Mouse (Mus musculus) G1E (cell line): Measurements from ENCODE around the gene Cdc14b.

Experiments used
- CTCF ChIP-seq: IDR thresholded peaks from 2 replicates; pipeline ENCODE4 v1.5.1; 2012; ENCODE audit warnings: low read depth, low read length, inconsistent platforms, mixed read lengths
- GATA1 ChIP-seq: IDR thresholded peaks from 2 replicates; pipeline ENCODE4 v1.6.1; 2012; ENCODE audit warnings: borderline replicate concordance, low read length, inconsistent platforms, mixed read lengths
- POLR2AphosphoS5 ChIP-seq: IDR thresholded peaks from 2 replicates; pipeline ENCODE4 v1.6.1; 2012; ENCODE audit warnings: low read depth, low read length, inconsistent platforms; ENCODE audit not compliant: insufficient replicate concordance
- TAL1 ChIP-seq: conservative IDR thresholded peaks from 2 replicates; pipeline ENCODE4 v1.6.1; 2012; ENCODE audit warnings: low read depth, low read length, inconsistent platforms, mixed read lengths

- TF ChIP-seq CTCF = no peak
- TF ChIP-seq GATA1 = no peak
- TF ChIP-seq TAL1 = no peak
- no peak for TF ChIP-seq POLR2AphosphoS5
Observed at GRCm38 (mm10) chr13:64240626-64241025, 34.5 kb downstream of the Cdc14b start.
